Mouse (Mus musculus): ENCODE measurements around the gene Hmga1b.

DNA sequence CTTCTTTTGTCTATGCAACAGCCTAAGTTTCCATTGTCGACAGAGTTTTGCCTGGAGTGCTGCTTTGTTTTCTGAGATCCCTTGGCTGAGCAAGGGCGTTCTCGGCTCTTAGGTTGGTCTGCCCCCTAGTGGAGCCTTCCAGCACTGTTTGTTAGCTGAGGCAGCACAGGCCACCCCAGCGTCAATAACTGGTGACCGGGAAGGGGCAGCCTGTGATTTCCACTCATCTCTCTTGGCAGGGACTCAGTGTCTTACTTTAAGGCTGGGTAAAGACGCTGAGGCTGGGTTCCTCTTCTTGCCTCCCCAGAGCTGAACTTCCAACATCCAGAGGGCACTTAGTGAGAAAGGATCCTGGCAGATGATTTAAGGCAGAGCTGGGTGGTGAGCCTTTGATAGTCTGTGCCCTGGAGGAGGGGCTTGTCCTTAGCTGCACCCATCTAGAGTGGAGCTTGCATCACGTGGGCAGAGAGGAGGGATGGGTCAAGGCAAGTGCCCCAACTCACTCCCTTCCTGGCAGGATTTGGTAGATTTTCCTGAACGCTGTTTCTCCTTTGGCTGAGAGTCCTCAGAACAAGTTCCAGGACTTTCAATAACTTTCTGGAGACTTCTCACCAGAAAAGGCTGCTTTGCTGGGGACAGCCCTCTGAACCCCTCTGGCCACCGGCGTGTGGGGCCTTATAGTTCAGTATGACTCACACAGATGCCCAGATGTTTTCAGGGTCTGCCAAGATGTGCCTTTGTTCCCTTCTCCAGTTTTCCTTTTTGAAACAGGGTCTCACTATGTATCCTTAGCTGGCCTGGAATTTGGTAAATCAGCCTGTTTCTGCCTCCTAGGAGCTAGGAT, 37.7 kb downstream of the Hmga1b start:
- TF ChIP-seq CTCF (conservative IDR thresholded peaks at IDR 0.05; ENCODE audit: insufficient read depth, insufficient read length, low read depth, low read length) (peak; percentile 91), POLR2A (IDR thresholded peaks at IDR 0.05; ENCODE audit: low read depth, low read length) (no peak)
